Mouse (Mus musculus): ENCODE results near the gene Slc22a15.

The Slc22a15 gene

DNA sequence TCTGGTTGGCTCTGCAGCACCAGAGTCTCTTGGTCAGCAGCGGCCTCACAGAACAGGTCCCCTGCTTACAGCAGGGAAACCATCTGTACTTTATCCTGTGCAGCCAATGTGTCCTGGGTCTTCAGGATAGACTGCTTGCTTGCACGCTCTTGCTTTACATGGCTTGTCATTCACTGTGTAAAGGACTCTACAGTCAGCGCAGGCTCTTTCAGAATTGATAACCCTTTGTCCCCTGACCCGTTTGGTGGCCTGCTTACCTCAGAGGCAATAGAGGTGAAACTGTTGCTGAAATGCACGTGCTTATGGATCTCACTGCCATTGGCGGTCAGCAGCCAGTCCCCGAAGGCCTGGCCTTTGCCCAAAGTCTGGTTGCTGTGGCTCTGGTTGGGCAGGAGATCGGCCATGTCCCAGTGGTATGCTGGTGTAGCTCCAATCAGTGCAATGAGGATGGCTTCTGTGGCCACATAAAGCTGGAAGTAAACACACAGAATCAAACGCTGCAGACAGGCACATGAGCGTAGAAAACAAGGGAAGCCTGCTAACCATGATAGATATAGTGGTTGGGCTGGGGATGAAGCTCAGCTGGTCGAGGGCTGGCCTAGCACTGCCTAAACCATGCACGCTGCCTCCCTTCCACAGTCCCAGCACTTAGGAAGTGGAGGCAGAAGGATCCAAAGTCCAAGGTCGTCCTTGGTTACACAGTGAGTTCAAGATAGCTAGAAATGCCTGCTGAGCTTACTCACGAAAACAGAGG, 9.0 kb downstream of the Slc22a15 start:
- DNase-seq = no peak

DNA sequence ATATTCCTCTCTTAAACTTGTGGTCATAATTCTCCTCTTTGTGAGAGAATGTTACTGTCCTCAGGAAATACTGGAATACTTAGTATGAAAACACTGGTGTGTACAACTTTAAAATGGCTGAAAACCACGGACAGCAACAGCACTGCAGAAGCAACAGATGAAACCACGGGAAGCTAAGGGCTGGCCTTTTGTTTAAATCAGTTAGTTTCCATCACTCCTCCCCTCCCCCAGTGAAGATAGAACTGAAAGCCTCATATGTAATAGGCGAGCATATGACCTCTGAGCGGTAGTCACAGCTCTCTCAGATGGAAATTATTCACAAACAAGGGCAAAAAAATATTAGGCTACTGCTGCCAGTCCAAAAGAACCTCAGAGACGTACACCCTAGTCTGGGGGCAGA, 10.0 kb downstream of the Slc22a15 start:
- DNase-seq = no peak

DNA sequence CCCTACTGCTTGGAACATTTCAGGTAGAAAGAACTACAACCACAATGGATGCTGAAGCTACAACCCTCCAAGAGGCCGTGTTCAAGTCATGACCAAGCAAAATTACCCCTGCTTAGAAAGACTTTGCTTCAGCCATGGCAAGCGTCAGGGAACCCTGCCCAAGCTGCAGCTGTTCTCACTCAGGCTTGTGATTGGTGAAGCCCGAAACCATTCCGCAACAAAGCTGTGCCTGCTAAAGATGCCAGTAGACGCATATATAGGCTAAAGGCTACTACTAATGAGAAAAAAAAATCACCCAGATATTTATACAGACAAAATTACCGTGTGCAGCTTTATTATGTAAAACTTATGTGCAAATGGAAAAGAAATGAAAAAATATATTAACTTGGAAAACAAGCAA, 12.2 kb downstream of the Slc22a15 start:
- DNase-seq = no peak

DNA sequence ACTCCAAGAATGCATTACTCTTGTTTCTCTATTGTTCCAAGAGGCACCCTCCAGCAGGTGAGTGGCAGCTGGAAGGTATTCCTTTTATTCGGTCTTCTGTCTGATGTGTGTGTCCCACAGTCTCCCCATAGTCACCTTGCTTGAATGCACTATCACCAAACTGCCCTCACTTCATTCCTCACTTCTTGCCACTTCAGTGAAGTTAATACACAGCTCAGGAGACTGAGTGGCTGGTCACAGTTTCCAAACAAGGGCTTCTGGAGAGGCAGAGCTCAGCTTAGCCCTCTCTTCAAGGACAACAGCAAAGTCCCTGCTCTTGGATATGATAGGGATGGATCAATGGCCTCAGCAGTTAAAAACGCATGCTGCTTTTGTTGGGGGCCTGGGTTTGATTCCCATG, 17.2 kb downstream of the Slc22a15 start:
- DNase-seq = no peak

DNA sequence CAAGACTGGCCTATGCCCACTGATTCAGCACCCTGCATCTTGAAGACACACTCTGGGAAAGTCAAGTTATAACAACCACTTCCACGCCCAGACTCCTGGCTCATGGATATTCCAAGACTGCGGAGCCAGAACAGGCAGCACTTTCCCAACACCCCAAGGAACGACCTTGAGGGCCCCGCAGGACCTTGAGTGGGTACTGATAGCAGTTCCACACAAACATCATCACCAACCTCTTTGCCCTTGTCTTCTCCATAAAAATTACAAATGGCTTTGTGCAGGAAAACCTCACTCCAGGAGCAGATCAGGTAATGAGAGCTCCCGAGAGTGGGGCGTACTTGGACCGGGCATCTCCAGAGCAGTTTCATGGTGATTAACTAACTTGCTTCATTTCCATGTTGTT, 19.5 kb downstream of the Slc22a15 start:
- DNase-seq = no peak

DNA sequence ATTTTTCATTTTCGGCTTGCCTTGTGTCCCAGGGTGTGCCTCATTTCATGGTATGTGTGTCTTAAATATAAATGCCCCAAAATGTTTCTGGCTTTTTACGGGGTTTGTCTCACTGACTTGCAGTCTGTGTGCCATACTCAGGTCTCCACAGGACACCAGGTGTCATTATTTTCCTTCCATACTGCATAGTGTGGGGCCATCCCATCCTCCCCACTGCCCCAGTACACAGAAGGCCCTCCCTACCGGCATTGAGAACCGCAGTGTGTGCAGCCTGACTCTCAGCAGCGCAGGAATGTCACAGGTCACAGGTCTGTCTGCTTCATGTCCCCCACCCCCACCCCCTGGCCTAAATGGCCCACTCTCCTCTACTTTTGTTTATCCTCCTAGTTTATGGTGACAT, 21.2 kb downstream of the Slc22a15 start:
- DNase-seq = no peak

DNA sequence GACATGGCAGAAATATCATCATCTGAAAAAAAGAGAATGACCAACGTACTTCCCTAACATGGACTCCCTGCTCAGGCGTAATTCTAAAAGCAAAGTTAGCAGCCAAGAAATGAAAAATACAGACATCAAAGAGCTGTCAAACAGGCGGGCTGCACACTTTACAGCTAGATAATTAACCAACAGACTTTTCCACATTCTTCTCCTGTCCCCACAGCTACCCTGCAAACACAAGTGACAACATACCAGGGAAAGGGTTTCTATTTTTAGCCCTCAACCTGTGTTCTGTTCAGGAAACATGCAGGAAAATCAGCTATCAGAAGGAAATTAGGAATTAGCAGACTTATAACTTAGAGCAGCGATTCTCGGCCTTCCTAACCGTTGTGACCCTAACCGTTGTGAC, 21.9 kb downstream of the Slc22a15 start:
- no peak for DNase-seq

DNA sequence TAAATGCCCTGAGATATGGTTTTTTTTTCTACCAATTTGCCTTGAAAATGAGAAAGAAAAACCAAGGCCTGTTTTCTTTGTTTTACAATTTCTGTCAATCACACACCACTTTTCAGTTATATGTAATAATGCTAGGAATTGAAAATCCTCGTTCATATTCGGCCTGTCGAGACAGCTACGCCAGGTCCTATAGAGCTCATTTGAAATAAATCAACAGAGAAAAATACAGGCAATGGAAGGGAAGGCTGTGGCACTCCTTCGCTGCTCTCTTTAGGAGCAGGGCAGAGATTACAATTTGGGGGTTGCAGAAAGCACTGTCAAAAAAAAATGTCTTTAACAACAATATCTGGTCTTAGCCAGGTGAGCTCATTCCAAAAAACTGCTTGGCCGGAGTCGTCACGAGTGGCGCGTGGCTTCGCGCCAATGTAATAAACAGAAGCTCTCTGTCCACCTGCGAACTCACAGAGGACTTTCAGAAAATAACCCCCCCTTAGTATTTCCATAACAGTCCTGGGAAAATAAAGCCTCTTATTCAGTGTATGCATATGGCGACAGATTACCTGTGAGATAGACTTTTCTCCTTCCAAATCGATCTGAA, 26.8 kb downstream of the Slc22a15 start:
- no peak for DNase-seq

DNA sequence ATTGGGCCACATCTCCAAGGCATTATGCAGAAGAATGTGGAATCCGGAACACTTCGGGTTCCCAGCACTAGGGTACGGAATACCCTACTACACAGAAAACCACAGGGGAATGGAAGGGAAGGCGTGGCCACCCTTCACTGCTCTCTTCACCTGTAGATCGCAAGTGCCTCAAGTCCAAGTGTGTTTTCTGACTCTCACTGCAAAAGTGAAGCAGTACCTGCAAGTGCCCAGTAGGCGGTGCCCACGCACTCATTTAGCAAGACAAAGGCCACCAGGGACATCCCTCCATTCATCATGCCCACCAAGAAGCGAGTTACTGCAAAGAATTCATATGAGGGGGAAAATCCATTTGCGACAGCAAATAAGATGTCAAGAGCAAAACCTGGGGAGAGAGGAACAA, 27.4 kb downstream of the Slc22a15 start:
- DNase-seq = peak; percentile 86

DNA sequence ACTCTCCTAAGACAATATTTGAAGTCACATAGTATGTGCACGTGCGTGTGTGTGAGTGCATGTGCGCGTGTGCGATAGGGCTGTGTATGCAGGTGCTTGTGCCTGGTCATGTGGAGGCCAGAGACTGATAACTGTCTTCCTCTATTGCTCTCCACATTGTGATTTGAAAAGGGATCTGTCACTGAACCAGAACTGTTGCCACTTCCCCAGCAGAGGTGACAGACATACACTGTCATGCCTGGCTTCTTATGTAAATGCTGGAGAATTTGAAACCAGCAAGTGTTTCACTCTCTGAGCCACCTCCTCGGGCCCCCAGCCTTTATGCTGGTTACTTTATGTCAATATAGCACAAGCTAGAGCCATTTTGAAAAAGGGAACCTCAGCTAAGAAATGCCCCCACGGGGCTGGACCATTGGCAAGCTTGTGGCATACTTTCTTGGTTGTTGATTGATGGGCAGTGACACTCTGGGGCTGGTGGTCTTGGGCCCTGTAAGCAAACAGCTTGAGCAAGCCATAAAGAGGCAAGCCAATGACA, 28.8 kb downstream of the Slc22a15 start:
- no peak for DNase-seq

DNA sequence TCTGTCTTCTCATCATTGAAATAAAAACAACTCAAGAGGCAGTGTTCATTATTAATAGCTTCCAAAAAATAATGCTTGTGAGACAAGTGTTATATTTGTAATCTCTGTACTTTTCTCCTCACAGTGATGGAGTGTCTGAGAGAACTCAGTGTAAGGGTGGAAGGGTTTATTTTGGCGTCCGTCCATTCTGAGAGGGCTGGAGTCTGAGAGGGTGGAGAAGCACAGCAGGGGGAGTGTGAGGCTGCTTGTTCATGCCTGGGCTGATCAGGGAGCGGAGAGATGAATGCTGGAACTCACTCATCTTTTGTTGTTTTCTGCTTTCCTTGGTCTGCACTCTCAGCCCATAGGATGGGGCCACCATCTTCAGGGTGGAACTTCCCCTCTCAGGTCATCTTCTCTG, 38.7 kb downstream of the Slc22a15 start:
- peak; percentile 71 for DNase-seq

DNA sequence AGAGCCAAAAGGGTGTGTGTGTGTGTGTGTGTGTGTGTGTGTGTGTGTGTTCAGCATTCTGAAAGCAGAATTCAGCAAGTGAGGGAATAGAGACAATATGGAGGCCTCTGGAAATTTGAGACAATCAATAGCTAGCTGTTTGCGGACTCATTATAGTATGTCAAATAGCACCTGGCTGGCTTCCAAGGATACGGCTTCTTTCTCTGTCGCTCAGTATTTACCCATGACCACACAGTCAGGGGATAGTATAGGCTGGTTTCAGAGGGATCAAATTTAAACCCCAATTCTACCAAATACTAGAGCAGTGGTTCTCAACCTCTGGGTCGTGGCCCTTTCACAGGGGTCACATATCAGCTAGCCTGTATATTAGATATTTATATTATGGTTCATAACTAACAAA, 39.2 kb downstream of the Slc22a15 start:
- no peak for DNase-seq

DNA sequence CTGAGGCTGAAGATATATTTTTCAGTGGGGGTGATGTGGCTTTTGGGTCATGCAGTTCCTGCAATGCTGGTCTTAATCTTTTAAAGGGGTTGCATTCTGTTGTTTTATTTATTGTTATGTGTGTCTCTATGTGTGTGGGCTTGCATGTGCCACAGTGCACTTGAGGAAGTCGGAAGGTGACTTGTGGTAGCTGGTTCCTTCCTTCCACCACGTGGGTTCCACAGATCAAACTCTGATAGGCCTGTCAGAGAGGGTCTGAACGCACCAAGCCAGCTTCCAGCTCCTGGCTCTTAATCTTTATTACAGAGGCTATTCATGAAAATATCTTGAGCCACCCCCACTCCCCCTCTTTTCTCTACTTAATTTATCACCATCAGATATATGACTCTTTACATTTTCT, 40.4 kb downstream of the Slc22a15 start:
- no peak for DNase-seq

DNA sequence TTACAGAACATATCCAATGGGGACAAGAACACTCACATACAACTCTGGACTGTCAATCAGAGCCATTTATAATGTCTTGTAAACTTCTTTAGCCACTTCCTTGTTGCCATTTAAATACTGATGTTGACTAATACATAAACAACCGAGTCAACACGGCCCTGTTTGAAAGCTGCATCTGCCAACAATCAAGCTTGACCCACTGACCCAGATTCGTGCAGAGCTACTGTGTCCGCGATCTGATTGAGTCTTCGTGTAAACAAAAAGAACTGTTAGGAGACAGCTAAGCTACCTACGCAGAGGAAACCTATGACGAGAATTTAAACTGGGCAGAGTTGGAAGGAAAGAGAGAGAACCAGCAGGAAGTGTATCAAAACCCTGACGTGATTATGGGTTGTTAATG, 42.5 kb downstream of the Slc22a15 start:
- no peak for DNase-seq

DNA sequence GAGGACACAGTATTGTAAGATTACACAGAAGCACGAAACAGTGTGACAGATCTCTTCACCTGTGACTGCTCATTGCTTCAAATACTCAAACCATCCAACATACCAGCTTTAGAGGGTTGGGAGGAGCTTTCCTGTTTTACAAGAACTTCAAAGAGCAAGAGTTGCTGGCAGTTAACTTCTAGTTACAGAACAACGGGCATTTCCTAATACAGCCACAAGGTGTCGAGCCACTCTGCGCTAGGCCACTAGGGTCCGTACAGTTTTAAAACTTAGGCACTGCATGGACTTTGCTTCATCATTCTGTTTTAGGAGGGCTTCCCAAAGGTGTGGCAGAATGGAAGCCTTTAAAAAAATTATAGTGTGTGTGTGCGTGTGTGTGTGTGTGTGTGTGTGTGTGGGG, 43.4 kb downstream of the Slc22a15 start:
- peak; percentile 59 for DNase-seq

DNA sequence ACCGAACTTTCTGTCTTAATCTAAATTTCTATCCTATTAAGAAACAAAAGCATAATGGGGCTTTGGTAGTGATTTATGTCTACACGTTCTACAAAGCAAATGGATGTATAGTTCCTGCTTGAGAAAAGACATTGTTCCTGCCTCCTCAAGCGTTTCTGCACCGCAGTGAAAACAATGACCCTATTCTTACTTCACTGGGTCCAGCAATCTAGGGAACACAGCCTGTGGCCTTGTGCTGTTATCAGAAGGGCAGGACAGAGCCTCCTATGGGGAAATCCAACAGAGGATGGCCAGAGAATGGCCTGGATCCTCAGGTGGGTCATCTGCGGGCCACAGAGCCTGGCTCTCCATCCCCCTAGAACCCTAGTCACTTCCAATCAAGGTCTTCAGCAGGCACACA, 46.1 kb downstream of the Slc22a15 start:
- no peak for DNase-seq

DNA sequence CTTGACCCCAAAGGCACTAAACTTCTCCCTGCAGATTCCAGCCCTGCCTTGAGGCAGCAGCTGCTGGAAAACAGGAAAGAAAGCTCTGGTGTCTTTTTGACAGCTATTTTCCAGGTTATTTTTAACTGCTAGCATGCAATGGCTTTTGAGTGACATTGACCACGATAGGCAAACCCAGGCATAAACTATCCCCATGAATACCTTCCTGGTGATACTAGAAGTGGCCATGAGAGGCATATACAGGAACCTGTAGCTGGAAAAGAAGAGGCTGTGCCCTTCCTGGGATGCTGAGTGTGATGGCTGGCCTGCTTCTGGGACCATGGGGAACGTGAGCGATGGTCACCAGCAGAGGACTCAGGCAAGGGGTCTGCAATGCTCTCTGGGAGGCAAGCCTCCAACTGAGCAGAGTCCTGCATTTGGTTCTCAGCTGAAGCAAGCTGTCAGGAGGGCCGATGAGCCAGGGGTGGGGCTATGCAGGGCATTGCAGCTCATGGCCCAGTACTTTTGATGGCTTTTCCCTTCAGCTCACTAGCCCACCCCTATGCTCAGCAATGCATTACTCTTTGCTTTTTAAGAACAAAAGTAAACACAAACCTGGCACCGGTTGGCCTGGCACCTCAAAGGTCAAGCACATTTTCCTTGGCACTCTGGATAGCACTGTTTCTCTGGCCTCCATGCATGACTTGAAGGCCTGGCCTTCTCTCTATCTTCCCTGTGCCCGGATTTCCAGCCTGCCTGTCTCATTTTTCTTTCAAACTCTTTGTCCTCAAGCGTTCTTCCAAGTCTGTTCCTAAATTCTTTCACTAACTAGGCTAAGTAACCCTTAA, 47.6 kb downstream of the Slc22a15 start:
- DNase-seq = peak; percentile 19

DNA sequence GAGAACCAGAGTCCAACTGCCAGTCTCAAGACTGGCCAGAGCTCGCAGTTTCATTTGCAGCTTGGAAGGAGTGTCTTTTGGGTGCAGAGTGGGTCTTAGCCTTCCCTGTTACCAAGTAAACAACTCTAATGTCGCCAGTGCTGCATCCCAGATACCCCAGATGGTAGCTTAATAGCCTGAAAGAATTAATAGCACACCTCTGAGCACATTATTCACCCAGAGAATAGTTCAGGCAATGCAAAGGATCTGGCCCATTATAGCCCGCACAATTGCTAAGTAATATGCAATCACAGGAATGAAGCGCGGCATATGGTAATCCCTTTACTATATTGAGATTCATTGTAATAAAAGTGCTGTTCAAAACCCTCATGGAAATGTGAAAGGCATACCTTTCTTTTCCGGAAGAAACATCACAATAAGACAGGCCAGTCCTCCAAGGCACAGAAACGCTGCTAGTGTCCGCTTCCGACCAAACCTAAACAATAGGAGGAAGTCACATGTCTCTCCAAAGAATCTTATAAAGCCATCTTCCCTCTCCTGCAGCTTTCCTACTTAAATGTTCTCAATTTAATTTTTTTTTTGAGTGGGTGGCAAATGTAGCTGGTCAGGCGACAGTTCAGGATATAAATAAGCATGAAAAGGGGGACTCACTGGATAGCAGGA, 48.9 kb downstream of the Slc22a15 start:
- DNase-seq = no peak

DNA sequence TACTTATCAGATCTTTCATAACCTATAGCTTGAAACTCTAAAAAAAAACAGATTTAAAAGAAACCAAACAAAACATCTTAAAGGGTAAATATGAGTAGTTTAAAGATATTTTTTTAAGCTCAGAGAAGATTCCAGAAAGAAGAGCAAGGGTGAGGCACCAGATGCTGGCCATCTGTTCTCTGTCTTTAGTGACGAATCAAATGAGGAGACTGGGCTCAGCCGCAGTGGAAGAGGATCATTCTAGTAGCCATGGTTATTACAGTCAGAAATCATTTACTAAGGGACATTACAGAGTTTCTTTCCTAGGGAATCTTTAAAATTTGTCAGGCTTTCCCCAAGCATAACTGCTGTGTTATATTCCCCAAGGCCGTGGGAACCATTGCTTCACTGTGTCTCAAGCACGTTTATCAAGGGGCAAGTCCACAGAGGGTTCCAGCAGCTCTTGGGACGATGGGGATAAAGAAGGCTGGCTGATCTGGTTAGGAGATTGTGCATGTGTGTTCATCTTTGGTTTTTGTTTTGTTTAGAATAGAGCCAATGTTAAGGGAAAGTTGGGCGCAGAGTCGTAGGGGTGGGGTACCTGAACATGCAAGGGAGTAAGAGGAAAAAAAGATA, 51.1 kb downstream of the Slc22a15 start:
- DNase-seq = no peak

DNA sequence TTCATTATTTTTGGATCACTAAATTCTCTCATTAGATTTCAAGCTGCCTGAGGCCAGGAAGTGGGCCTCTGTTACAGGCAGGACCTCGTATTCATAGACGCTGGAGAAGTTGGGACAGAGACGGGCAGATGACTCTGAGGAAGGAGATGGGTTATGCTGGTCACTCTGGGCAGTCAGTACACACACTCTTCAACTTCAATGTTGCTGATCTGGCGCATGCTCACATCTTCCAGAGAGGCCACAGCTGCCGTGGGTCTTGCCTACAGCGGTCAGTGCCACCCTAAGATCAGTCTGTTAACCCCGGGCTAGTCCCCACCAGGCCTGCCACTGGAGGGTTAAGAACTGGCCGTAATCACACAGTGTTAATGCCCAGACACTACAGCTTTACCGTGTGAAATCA, 52.3 kb downstream of the Slc22a15 start:
- DNase-seq = no peak

DNA sequence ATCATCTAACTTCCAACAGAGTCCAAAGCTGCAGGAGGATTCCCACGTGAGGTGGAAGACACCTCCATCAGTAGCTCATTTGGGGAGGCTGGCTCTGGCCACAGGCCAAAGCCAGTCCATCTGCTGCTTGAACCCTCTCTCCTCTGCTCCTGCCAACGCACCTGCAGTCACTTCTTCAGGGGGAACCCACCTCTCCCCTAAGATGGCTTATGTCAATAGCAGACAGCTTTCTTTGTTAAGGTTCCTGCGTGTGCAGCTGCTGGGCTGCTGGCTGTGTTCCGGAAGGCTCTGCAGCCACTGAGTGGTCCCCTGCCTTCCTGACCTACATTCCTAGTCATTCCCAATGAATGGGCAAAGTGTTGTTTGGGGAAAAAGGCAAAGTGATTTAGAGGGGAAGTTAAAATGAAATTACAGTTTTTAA, 57.2 kb downstream of the Slc22a15 start:
- no peak for DNase-seq

DNA sequence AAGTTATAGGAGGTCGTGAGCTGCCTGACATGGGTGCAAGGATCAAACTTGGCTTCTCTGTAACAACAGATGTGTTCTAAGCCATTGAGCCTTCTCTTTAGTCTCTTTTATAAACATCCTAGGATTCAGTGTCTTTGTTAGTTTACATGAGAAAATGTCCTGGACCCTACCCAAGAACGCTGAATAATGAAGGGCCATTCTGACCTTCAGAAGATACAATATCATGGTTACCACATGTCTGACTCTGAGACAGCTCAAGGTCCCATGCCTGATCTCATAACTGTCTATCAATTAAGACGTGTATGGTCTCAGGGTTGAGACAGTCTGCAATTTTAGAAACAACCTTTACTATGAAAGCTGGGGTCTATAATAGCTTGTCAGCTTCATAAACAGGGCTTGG, 62.4 kb downstream of the Slc22a15 start:
- DNase-seq = peak; percentile 46

DNA sequence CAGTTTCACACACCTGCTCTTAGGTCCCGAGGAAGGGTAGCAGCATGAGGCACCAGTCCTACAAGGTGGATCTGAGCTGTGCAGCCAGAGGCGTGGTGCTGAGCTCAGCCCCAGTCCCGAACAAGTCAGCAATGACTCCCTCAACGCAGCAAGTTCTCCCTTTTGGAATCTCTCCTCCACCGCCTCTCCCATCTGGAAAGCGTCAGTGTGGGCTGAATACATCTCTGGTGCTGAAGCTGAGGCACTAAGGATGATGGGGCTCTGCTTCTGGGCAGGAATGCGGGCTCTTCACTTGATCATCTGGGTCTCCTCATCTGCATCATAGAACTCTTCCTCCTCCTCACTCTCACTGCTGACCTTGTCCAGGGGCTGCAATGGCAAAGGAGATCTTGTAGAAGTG, 64.1 kb downstream of the Slc22a15 start:
- no peak for DNase-seq
